Mouse (Mus musculus) lung, embryonic 15.5 days (tissue): ENCODE results near the gene Dpyd. TPM values are rescaled to one million over a fixed set of nuclear protein-coding genes. Genes with fewer than 3 reads are reported as not detected.

ENCODE experiments used
- ATAC-seq: fragments of 200-750 bp; cut with Nextera tagmentation; 2 replicates; pipeline ENCODE4 v1.8.0; 2017; ENCODE audit warnings: moderate number of reproducible peaks, borderline replicate concordance; ENCODE audit not compliant: low FRiP score, low TSS enrichment; ENCODE audit errors: extremely low read depth
- H3K27ac ChIP-seq: fragments of 300-500 bp; sonication (generic); 2 replicates; pipeline ENCODE4 v1.5.1; 2015; ENCODE audit warnings: moderate library complexity, mild to moderate bottlenecking, inconsistent platforms
- H3K27me3 ChIP-seq: fragments of 300-500 bp; sonication (generic); 2 replicates; pipeline ENCODE4 v1.6.1; 2015; ENCODE audit warnings: inconsistent platforms
- H3K36me3 ChIP-seq: fragments of 300-500 bp; sonication (generic); 2 replicates; pipeline ENCODE4 v1.6.1; 2015; ENCODE audit warnings: inconsistent platforms
- H3K4me1 ChIP-seq: fragments of 300-500 bp; sonication (generic); 2 replicates; pipeline ENCODE4 v1.6.1; 2015; ENCODE audit warnings: inconsistent platforms
- H3K4me2 ChIP-seq: fragments of 300-500 bp; sonication (generic); 2 replicates; pipeline ENCODE4 v1.6.1; 2015; ENCODE audit warnings: inconsistent platforms, mild to moderate bottlenecking, moderate library complexity
- H3K4me3 ChIP-seq: fragments of 300-500 bp; sonication (generic); 2 replicates; pipeline ENCODE4 v1.5.1; 2015; ENCODE audit warnings: mild to moderate bottlenecking, inconsistent platforms
- H3K9ac ChIP-seq: fragments of 300-500 bp; sonication (generic); 2 replicates; pipeline ENCODE4 v1.6.1; 2015; ENCODE audit warnings: inconsistent platforms
- H3K9me3 ChIP-seq: fragments of 300-500 bp; sonication (generic); 2 replicates; pipeline ENCODE4 v1.6.1; 2016; ENCODE audit warnings: inconsistent platforms
- WGBS: fragments of 180-500 bp; shearing (Covaris S2); methylation state at CpG from one replicate; pipeline ENCODE4 v1.1.7; 2015; 5-methylcytosine and 5-hydroxymethylcytosine counted together
- polyA plus RNA-seq: library from polyadenylated mRNA; unstranded; fragments of >200 nt; fragmentation: Nextera tagmentation; extraction: Ambion mirVana; gene quantifications from 2 replicates; pipeline ENCODE4 v1.2.1, GENCODE M21; 2015

Gene Dpyd
- polyA plus RNA-seq, 1 experiment from 2014 or later = 7.8 TPM

- H3K4me1 ChIP-seq = no peaks in the 10 kb centered on the region
- no peak overlapping the region for H3K4me2 ChIP-seq
- no peak for ATAC-seq
- 73% methylated on average over 7 of the region's 7 CpGs for WGBS
- H3K4me3 ChIP-seq = no peak overlapping the region
- H3K27ac ChIP-seq = no peak overlapping the region
- no peaks in the 10 kb centered on the region for H3K36me3 ChIP-seq
- H3K9ac ChIP-seq = no peak overlapping the region
- no peaks in the 10 kb centered on the region for H3K9me3 ChIP-seq
- H3K27me3 ChIP-seq = no peaks in the 10 kb centered on the region
Measured at GRCm38 (mm10) chr3:119402836-119403728, 841.2 kb downstream of the Dpyd start.

GRCm38 (mm10) chr3:119419087-119419709 lies 857.3 kb downstream of the Dpyd start:
- H3K9ac ChIP-seq = no peak overlapping the region
- H3K4me2 ChIP-seq = no peak overlapping the region
- H3K9me3 ChIP-seq = no peaks in the 10 kb centered on the region
- no peaks in the 10 kb centered on the region for H3K36me3 ChIP-seq
- ATAC-seq = no peak
- no peaks in the 10 kb centered on the region for H3K27me3 ChIP-seq
- no peak overlapping the region for H3K4me3 ChIP-seq
- H3K4me1 ChIP-seq = no peaks in the 10 kb centered on the region
- WGBS = 48% methylated on average over 9 of the region's 9 CpGs
- no peak overlapping the region for H3K27ac ChIP-seq

- Histone ChIP-seq H3K4me2 (no peak overlapping the region), H3K27me3 (no peaks in the 10 kb centered on the region), H3K4me1 (no peaks in the 10 kb centered on the region), H3K9ac (no peak overlapping the region), H3K27ac (no peak overlapping the region), H3K36me3 (no peaks in the 10 kb centered on the region), H3K4me3 (no peak overlapping the region), H3K9me3 (no peaks in the 10 kb centered on the region)
- 55% methylated on average over 2 of the region's 2 CpGs for WGBS
- no peak for ATAC-seq
Measured at GRCm38 (mm10) chr3:119419745-119420144, 857.8 kb downstream of the Dpyd start.

- WGBS = 62% methylated on average over 8 of the region's 8 CpGs
- Histone ChIP-seq H3K4me1 (no peaks in the 10 kb centered on the region), H3K9me3 (no peaks in the 10 kb centered on the region), H3K36me3 (no peaks in the 10 kb centered on the region), H3K27ac (no peak overlapping the region), H3K9ac (no peak overlapping the region), H3K4me2 (no peak overlapping the region), H3K4me3 (no peak overlapping the region), H3K27me3 (no peaks in the 10 kb centered on the region)
- no peak for ATAC-seq
Measured at GRCm38 (mm10) chr3:119431339-119431738, 869.4 kb downstream of the Dpyd start.

- no peak overlapping the region for H3K27ac ChIP-seq
- no peak overlapping the region for H3K9ac ChIP-seq
- H3K4me3 ChIP-seq = no peak overlapping the region
- H3K36me3 ChIP-seq = no peaks in the 10 kb centered on the region
- no peaks in the 10 kb centered on the region for H3K9me3 ChIP-seq
- H3K4me1 ChIP-seq = no peaks in the 10 kb centered on the region
- no peak for ATAC-seq
- WGBS = 77% methylated on average over 7 of the region's 7 CpGs
- H3K27me3 ChIP-seq = no peaks in the 10 kb centered on the region
- no peak overlapping the region for H3K4me2 ChIP-seq
Measured at GRCm38 (mm10) chr3:119431757-119432156, 869.8 kb downstream of the Dpyd start.

- 73% methylated on average over 2 of the region's 2 CpGs for WGBS
- no peaks in the 10 kb centered on the region for H3K4me1 ChIP-seq
- H3K9me3 ChIP-seq = no peaks in the 10 kb centered on the region
- no peaks in the 10 kb centered on the region for H3K27me3 ChIP-seq
- ATAC-seq = no peak
- H3K4me3 ChIP-seq = no peak overlapping the region
- no peak overlapping the region for H3K27ac ChIP-seq
- no peak overlapping the region for H3K4me2 ChIP-seq
- H3K36me3 ChIP-seq = no peaks in the 10 kb centered on the region
- H3K9ac ChIP-seq = no peak overlapping the region
Measured at GRCm38 (mm10) chr3:119447559-119447958, 885.6 kb downstream of the Dpyd start.

GRCm38 (mm10) chr3:119464073-119464472 lies 902.1 kb downstream of the Dpyd start:
- no peak overlapping the region for H3K4me3 ChIP-seq
- H3K36me3 ChIP-seq = no peaks in the 10 kb centered on the region
- H3K4me1 ChIP-seq = no peaks in the 10 kb centered on the region
- 32% methylated on average over 2 of the region's 2 CpGs for WGBS
- no peak for ATAC-seq
- H3K27me3 ChIP-seq = no peaks in the 10 kb centered on the region
- no peak overlapping the region for H3K27ac ChIP-seq
- H3K9me3 ChIP-seq = no peaks in the 10 kb centered on the region
- H3K9ac ChIP-seq = no peak overlapping the region
- no peak overlapping the region for H3K4me2 ChIP-seq

- no peak overlapping the region for H3K27ac ChIP-seq
- H3K4me1 ChIP-seq = no peaks in the 10 kb centered on the region
- H3K9me3 ChIP-seq = no peaks in the 10 kb centered on the region
- no peaks in the 10 kb centered on the region for H3K36me3 ChIP-seq
- no peak overlapping the region for H3K4me3 ChIP-seq
- WGBS = 60% methylated on average over 1 of the region's 1 CpGs
- no peaks in the 10 kb centered on the region for H3K27me3 ChIP-seq
- no peak overlapping the region for H3K4me2 ChIP-seq
- no peak overlapping the region for H3K9ac ChIP-seq
- no peak for ATAC-seq
Measured at GRCm38 (mm10) chr3:119464479-119464878, 902.5 kb downstream of the Dpyd start.

GRCm38 (mm10) chr3:119467723-119468122 lies 905.8 kb downstream of the Dpyd start:
- no peak overlapping the region for H3K4me2 ChIP-seq
- no peaks in the 10 kb centered on the region for H3K36me3 ChIP-seq
- WGBS = 77% methylated on average over 2 of the region's 2 CpGs
- H3K9ac ChIP-seq = no peak overlapping the region
- H3K4me3 ChIP-seq = no peak overlapping the region
- ATAC-seq = no peak
- no peaks in the 10 kb centered on the region for H3K27me3 ChIP-seq
- H3K9me3 ChIP-seq = no peaks in the 10 kb centered on the region
- H3K4me1 ChIP-seq = no peaks in the 10 kb centered on the region
- H3K27ac ChIP-seq = no peak overlapping the region
